Mouse (Mus musculus): Measurements from ENCODE around the gene Aif1l. TPM values are rescaled to one million over a fixed set of nuclear protein-coding genes. Genes with fewer than 3 reads are reported as not detected.

The Aif1l gene
- polyA plus RNA-seq, 1 experiment from 2014 or later = 34.7 TPM

- H3K36me3 ChIP-seq (ENCODE audit: control insufficient read depth, insufficient read depth, low read length) = no peaks in the 10 kb centered on the region
- H3K4me2 ChIP-seq (ENCODE audit: low read length) = no peak overlapping the region
- no peaks in the 10 kb centered on the region for H3K9me3 ChIP-seq (ENCODE audit: control insufficient read depth, low read length)
- H3K4me1 ChIP-seq (ENCODE audit: control insufficient read depth, insufficient read depth, low read length) = no peaks in the 10 kb centered on the region
- H3K4me3 ChIP-seq (replicated peaks; ENCODE audit: low read depth, low read length) = no peak overlapping the region
- no peak overlapping the region for H3K9ac ChIP-seq (replicated peaks; ENCODE audit: low read length)
- no peak for DNase-seq
- 91% methylated on average over 1 of the region's 1 CpGs for WGBS
- H3K27ac ChIP-seq (replicated peaks; ENCODE audit: low read depth, low read length) = no peak overlapping the region
- no peaks in the 10 kb centered on the region for H3K27me3 ChIP-seq (ENCODE audit: control insufficient read depth, insufficient read depth, low read length)
- ATAC-seq (ENCODE audit: low FRiP score, low TSS enrichment) = no peak
These were observed 11.6 kb upstream of the Aif1l start for GRCm38 (mm10) chr2:31938298-31938697.

DNA sequence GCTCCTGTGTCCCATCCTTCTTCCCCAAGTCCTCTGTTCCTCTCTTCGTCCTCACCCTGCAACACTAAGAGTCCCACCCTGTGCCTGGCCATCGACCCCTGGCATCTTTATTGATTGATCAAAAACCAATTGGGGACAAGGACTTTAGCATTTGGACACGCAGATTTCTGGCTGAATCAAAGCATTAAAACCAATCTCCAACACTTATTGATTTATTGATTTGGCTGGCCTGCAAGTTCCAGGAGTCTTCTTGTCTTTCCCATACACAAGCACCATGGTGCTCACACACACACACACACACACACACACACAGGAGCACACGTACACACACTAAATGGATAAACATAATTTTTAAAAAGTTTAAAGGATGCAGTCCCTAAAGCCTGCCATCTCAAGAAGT, 6.9 kb upstream of the Aif1l start:
- H3K4me1 ChIP-seq (ENCODE audit: control insufficient read depth, insufficient read depth, low read length) = no peaks in the 10 kb centered on the region
- no peaks in the 10 kb centered on the region for H3K9me3 ChIP-seq (ENCODE audit: control insufficient read depth, low read length)
- H3K4me3 ChIP-seq (replicated peaks; ENCODE audit: low read depth, low read length) = no peak overlapping the region
- H3K36me3 ChIP-seq (ENCODE audit: control insufficient read depth, insufficient read depth, low read length) = no peaks in the 10 kb centered on the region
- ATAC-seq (ENCODE audit: low FRiP score, low TSS enrichment) = no peak
- no peak overlapping the region for H3K4me2 ChIP-seq (ENCODE audit: low read length)
- H3K27me3 ChIP-seq (ENCODE audit: control insufficient read depth, insufficient read depth, low read length) = no peaks in the 10 kb centered on the region
- 76% methylated on average over 4 of the region's 4 CpGs for WGBS
- no peak overlapping the region for H3K27ac ChIP-seq (replicated peaks; ENCODE audit: low read depth, low read length)
- H3K9ac ChIP-seq (replicated peaks; ENCODE audit: low read length) = no peak overlapping the region
- DNase-seq = no peak

GRCm38 (mm10) chr2:31945580-31945979, 4.4 kb upstream of the Aif1l start:
- Histone ChIP-seq H3K9ac (replicated peaks; ENCODE audit: low read length) (no peak overlapping the region), H3K9me3 (ENCODE audit: control insufficient read depth, low read length) (no peaks in the 10 kb centered on the region), H3K36me3 (ENCODE audit: control insufficient read depth, insufficient read depth, low read length) (no peaks in the 10 kb centered on the region), H3K4me2 (ENCODE audit: low read length) (no peak overlapping the region), H3K4me3 (replicated peaks; ENCODE audit: low read depth, low read length) (no peak overlapping the region), H3K4me1 (ENCODE audit: control insufficient read depth, insufficient read depth, low read length) (peaks cover 2% of the 10 kb centered on the region), H3K27ac (replicated peaks; ENCODE audit: low read depth, low read length) (no peak overlapping the region), H3K27me3 (ENCODE audit: control insufficient read depth, insufficient read depth, low read length) (peaks cover 8% of the 10 kb centered on the region; the same call in 1 of the 2 replicates)
- DNase-seq = no peak
- 86% methylated on average over 2 of the region's 2 CpGs for WGBS
- ATAC-seq (ENCODE audit: low FRiP score, low TSS enrichment) = no peak

DNA sequence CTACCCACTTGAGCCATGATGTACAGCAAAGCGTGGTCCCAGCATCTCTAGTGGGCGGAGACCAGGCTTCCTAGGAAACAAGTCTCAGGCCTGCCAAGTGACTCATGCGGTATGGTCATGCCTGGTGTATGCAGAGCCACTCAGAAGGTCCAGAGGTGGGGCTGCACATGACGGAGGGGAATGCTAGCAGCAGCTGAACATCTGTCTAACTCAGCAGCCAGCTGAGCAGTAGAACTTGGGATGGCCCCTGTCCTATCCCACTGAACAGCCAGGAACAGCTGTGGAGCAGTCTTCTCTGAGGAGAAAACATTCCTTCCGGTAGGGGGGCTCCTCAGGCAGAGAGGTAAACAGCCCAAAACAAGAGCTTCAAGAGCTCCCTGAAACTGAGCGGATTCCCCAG, 1.5 kb upstream of the Aif1l start:
- Histone ChIP-seq H3K4me1 (ENCODE audit: control insufficient read depth, insufficient read depth, low read length) (peaks cover 12% of the 10 kb centered on the region), H3K4me2 (ENCODE audit: low read length) (no peak overlapping the region), H3K4me3 (replicated peaks; ENCODE audit: low read depth, low read length) (no peak overlapping the region), H3K27ac (replicated peaks; ENCODE audit: low read depth, low read length) (no peak overlapping the region), H3K9ac (replicated peaks; ENCODE audit: low read length) (no peak overlapping the region), H3K27me3 (ENCODE audit: control insufficient read depth, insufficient read depth, low read length) (peaks cover 13% of the 10 kb centered on the region; the same call in 1 of the 2 replicates), H3K36me3 (ENCODE audit: control insufficient read depth, insufficient read depth, low read length) (no peaks in the 10 kb centered on the region), H3K9me3 (ENCODE audit: control insufficient read depth, low read length) (no peaks in the 10 kb centered on the region)
- DNase-seq (no peak), ATAC-seq (ENCODE audit: low FRiP score, low TSS enrichment) (no peak)
- 83% methylated on average over 6 of the region's 6 CpGs for WGBS

DNA sequence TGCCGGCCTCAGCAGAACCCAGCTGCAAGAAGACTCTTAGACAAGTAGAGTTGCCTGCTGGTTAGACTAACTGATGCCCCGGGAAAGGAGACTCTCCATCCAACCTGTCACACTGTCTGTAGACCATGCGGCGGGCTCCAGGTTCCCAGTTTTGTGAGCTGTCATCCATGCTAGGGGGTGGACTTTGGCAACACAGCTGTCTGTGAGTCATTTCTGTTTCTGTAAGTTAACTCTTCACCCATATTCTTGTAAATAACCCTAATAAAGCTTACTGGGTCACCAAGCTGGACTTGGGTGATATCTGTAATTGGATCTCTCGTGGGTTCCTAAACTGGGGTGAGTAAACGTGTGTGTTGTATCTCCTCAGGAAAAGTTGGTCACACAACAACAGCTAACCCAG, 1.1 kb upstream of the Aif1l start:
- Histone ChIP-seq H3K36me3 (ENCODE audit: control insufficient read depth, insufficient read depth, low read length) (no peaks in the 10 kb centered on the region), H3K27me3 (ENCODE audit: control insufficient read depth, insufficient read depth, low read length) (peaks cover 13% of the 10 kb centered on the region; the same call in 1 of the 2 replicates), H3K9ac (replicated peaks; ENCODE audit: low read length) (no peak overlapping the region), H3K4me3 (replicated peaks; ENCODE audit: low read depth, low read length) (no peak overlapping the region), H3K4me2 (ENCODE audit: low read length) (no peak overlapping the region), H3K27ac (replicated peaks; ENCODE audit: low read depth, low read length) (no peak overlapping the region), H3K4me1 (ENCODE audit: control insufficient read depth, insufficient read depth, low read length) (peaks cover 12% of the 10 kb centered on the region), H3K9me3 (ENCODE audit: control insufficient read depth, low read length) (no peaks in the 10 kb centered on the region)
- 76% methylated on average over 6 of the region's 6 CpGs for WGBS
- no peak for DNase-seq
- ATAC-seq (ENCODE audit: low FRiP score, low TSS enrichment) = no peak

GRCm38 (mm10) chr2:31950966-31951365, 1.0 kb downstream of the Aif1l start:
- Histone ChIP-seq H3K9ac (replicated peaks; ENCODE audit: low read length) (peak overlapping the region; percentile 63), H3K27me3 (ENCODE audit: control insufficient read depth, insufficient read depth, low read length) (peaks cover 13% of the 10 kb centered on the region; the same call in 1 of the 2 replicates), H3K9me3 (ENCODE audit: control insufficient read depth, low read length) (no peaks in the 10 kb centered on the region), H3K27ac (replicated peaks; ENCODE audit: low read depth, low read length) (no peak overlapping the region), H3K4me3 (replicated peaks; ENCODE audit: low read depth, low read length) (peak overlapping the region; percentile 62), H3K4me2 (ENCODE audit: low read length) (peak overlapping the region; percentile 94), H3K4me1 (ENCODE audit: control insufficient read depth, insufficient read depth, low read length) (peaks cover 12% of the 10 kb centered on the region), H3K36me3 (ENCODE audit: control insufficient read depth, insufficient read depth, low read length) (peaks cover 5% of the 10 kb centered on the region; the same call in 1 of the 2 replicates)
- DNase-seq (peak; percentile 22), ATAC-seq (ENCODE audit: low FRiP score, low TSS enrichment) (no peak)
- WGBS = 20% methylated on average over 9 of the region's 9 CpGs

DNA sequence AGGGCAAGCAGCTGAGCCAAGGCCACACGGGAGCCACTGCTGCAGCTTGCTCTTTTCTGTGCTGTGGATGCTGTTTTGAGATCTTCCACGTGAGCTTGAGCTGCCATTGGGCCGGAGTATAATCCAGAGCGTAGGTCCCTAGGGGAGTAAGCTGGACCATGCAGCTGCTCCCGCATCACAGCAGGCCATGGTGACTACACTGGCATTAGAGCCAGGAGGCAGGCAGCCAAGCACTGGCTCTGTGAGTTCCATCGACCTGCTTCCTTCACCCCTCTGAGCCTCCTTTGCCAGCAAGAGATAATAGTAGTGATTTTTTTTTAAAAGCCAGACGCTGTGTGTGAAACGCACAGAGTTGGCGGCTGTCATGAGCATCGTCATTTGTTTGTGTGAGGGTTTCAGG, 2.3 kb downstream of the Aif1l start:
- Histone ChIP-seq H3K4me1 (ENCODE audit: control insufficient read depth, insufficient read depth, low read length) (peaks cover 12% of the 10 kb centered on the region), H3K9ac (replicated peaks; ENCODE audit: low read length) (no peak overlapping the region), H3K9me3 (ENCODE audit: control insufficient read depth, low read length) (no peaks in the 10 kb centered on the region), H3K27me3 (ENCODE audit: control insufficient read depth, insufficient read depth, low read length) (peaks cover 13% of the 10 kb centered on the region; the same call in 1 of the 2 replicates), H3K36me3 (ENCODE audit: control insufficient read depth, insufficient read depth, low read length) (peaks cover 5% of the 10 kb centered on the region; the same call in 1 of the 2 replicates), H3K4me3 (replicated peaks; ENCODE audit: low read depth, low read length) (no peak overlapping the region), H3K4me2 (ENCODE audit: low read length) (no peak overlapping the region), H3K27ac (replicated peaks; ENCODE audit: low read depth, low read length) (no peak overlapping the region)
- ATAC-seq (ENCODE audit: low FRiP score, low TSS enrichment) (no peak), DNase-seq (no peak)
- 78% methylated on average over 10 of the region's 10 CpGs for WGBS

DNA sequence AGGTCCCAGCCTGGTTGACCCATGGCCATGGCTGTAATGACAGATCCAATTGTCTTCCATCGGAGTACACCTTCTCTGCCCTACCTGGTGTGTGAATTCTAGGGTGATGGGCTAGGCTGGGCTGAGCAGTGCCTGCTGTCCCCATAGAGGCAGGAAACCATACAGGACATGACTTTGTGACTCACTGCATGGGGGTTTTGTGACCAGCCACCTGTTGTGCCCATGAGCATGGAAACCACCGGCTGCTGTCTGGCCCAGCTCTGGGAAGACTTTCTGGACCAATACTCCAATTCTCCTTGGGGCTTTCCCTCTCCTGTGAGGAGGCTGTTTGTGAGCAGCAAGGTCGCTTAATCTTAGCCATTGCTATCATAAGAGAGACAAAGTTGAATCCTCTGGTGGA, 2.8 kb downstream of the Aif1l start:
- peaks cover 5% of the 10 kb centered on the region; the same call in 1 of the 2 replicates for H3K36me3 ChIP-seq (ENCODE audit: control insufficient read depth, insufficient read depth, low read length)
- no peak overlapping the region for H3K9ac ChIP-seq (replicated peaks; ENCODE audit: low read length)
- H3K27me3 ChIP-seq (ENCODE audit: control insufficient read depth, insufficient read depth, low read length) = peaks cover 13% of the 10 kb centered on the region; the same call in 1 of the 2 replicates
- H3K27ac ChIP-seq (replicated peaks; ENCODE audit: low read depth, low read length) = no peak overlapping the region
- no peaks in the 10 kb centered on the region for H3K9me3 ChIP-seq (ENCODE audit: control insufficient read depth, low read length)
- WGBS = 93% methylated on average over 3 of the region's 3 CpGs
- no peak for ATAC-seq (ENCODE audit: low FRiP score, low TSS enrichment)
- no peak for DNase-seq
- no peak overlapping the region for H3K4me3 ChIP-seq (replicated peaks; ENCODE audit: low read depth, low read length)
- H3K4me2 ChIP-seq (ENCODE audit: low read length) = no peak overlapping the region
- H3K4me1 ChIP-seq (ENCODE audit: control insufficient read depth, insufficient read depth, low read length) = peaks cover 12% of the 10 kb centered on the region

DNA sequence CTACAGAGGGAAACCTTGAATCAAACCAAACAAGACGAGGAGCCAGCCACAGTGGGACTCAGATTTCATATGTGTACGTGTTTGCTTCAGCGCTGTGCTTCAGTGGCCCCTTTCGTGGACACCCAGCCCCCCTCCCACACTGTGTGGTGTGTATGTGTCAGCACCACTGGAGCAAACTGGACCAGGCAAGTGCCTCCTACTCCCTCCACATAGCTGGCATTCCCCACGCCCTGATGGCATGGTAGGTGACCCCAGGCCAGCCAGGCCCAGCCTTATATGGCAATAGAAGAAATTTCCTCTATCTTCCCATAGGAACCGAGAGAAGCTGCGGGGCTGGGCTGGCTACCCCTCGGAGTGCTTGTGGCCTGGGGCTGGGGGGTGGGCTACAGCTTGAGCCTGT, 3.7 kb downstream of the Aif1l start:
- no peak for ATAC-seq (ENCODE audit: low FRiP score, low TSS enrichment)
- 90% methylated on average over 8 of the region's 8 CpGs for WGBS
- H3K27me3 ChIP-seq (ENCODE audit: control insufficient read depth, insufficient read depth, low read length) = peaks cover 10% of the 10 kb centered on the region; the same call in 1 of the 2 replicates

More for the DNA sequence above, 3.7 kb downstream of the Aif1l start:
- H3K27ac ChIP-seq (replicated peaks; ENCODE audit: low read depth, low read length) = no peak overlapping the region
- H3K4me3 ChIP-seq (replicated peaks; ENCODE audit: low read depth, low read length) = no peak overlapping the region
- no peak overlapping the region for H3K4me2 ChIP-seq (ENCODE audit: low read length)
- no peaks in the 10 kb centered on the region for H3K9me3 ChIP-seq (ENCODE audit: control insufficient read depth, low read length)
- H3K4me1 ChIP-seq (ENCODE audit: control insufficient read depth, insufficient read depth, low read length) = peaks cover 12% of the 10 kb centered on the region
- H3K9ac ChIP-seq (replicated peaks; ENCODE audit: low read length) = no peak overlapping the region
- no peak for DNase-seq
- H3K36me3 ChIP-seq (ENCODE audit: control insufficient read depth, insufficient read depth, low read length) = peaks cover 5% of the 10 kb centered on the region; the same call in 1 of the 2 replicates

Data from midbrain, embryonic 14.5 days (tissue).